Mouse (Mus musculus) left cerebral cortex, adult 18-20 months (tissue): ENCODE measurements around the gene Grpel1. TPM values are rescaled to one million over a fixed set of nuclear protein-coding genes. Genes with fewer than 3 reads are reported as not detected.

Experiments
- DNase-seq, 2 experiments: peaks; one replicate each; pipeline ENCODE4 v3.0.0; 2021 to 2022; ENCODE audit warnings: low spot score in 2 of 2, mixed read lengths in 1 of 2
- total RNA-seq, 2 experiments: library from RNA; stranded (reverse); gene quantifications; 2 replicates each; pipeline ENCODE4 v1.2.3; 2021

Grpel1 gene
- total RNA-seq, 2 experiments from 2014 or later, result 22.8 to 24.0 TPM

GRCm38 (mm10) chr5:36505235-36505634 lies 40.4 kb downstream of the Grpel1 start:
- no peak for DNase-seq

DNA sequence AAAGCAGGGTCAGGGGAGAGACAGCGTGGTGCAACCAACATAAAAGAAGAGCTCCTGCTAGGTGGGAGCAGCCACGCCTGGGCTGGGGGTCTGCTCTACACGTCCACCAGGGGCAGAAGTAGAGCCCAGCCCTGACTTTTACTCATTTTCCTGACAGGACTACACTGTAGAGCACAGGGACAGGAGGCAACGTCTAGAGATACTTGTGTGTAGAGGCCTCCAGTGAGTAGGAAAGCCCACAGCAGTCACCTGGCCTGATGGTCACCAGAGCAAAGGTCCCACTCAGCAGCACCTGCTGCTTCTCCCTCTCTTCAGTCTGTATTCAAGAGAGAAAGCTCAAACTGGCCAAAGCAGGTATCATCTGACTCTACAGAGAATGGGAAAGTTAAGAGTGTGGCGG lies 40.8 kb downstream of the Grpel1 start:
- no peak for DNase-seq

DNA sequence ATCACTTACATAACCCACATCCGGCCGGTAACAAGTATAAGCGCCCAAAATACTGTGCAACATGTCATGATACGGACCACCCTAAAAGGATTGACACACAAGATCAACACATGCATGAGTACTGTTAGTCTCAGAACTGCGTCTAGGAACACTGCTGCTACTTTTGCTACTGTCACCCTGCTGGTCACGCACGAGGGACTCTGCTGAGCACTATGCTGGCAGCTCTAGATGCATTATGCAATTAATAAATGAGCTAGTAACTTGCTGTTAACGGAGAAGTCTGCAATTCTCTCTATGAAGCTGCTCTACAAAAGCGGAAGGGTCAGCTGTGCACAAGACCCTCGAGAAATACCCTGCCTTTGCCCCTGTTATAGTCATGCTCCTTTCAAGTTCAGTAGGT lies 43.6 kb downstream of the Grpel1 start:
- no peak for DNase-seq

GRCm38 (mm10) chr5:36510956-36511355 lies 46.2 kb downstream of the Grpel1 start:
- DNase-seq, result no peak

GRCm38 (mm10) chr5:36515126-36515525 lies 50.3 kb downstream of the Grpel1 start:
- no peak for DNase-seq

DNA sequence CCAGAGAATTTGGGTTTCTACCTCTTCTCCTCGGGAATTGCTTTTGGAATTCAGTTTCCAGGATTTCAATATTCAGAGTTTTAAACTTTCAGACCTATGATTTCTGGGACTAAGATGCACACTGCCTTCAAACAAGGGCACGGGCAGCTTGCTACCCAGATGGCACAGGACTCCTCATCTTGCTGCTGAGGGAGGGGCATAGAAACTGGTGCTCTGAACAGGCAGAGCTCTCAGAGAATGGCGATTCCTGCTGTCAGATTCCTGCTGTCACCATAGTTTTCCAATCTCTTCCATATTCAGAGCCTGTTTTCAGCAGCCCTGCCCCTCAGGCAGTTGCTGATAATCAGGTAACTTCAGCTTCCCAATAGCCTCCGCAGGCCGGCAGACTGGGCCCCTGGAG lies 50.8 kb downstream of the Grpel1 start:
- DNase-seq, result no peak

DNA sequence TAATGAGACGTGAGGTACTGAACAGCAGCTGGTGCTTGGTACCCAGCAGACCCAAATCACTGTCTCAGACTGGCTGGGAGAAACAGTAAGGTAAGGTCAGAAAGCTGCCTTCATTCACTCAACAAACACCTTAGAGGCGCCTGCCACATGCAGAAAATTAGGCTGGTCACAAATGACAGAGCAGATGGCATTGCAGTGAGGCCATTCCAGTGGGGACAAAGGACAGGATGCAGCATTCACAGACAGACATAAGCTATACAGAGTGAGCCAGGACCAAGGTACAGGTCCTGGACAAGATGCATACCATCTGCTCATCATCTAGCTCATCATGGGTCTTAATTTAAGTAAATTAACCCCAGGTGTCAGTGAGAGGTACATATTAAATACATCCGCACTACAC lies 52.8 kb downstream of the Grpel1 start:
- DNase-seq, result no peak

GRCm38 (mm10) chr5:36519751-36520150 lies 55.0 kb downstream of the Grpel1 start:
- no peak for DNase-seq

- DNase-seq, result no peak
These were observed 58.0 kb downstream of the Grpel1 start for GRCm38 (mm10) chr5:36522782-36523181.

GRCm38 (mm10) chr5:36523219-36523703 lies 58.5 kb downstream of the Grpel1 start:
- no peak for DNase-seq

Other genes starting within 250 kb of the Grpel1 start
- 10 to 100 TPM; 33.8 to 34.3 TPM for gene Sorcs2, start 66.9 kb upstream of the Grpel1 start, total RNA-seq
- gene Tada2b, start 19.3 kb downstream of the Grpel1 start, total RNA-seq, result 10 to 100 TPM; 31.5 to 33.8 TPM
- gene Ccdc96, start 19.6 kb downstream of the Grpel1 start, total RNA-seq, result 1 to 10 TPM in 1 of 2 experiments, under 1 TPM in 1; 0.91 to 1.3 TPM
- 10 to 100 TPM; 71.6 to 73.0 TPM for gene Tbc1d14, start 128.3 kb downstream of the Grpel1 start, total RNA-seq
- gene D5Ertd579e, start 231.0 kb downstream of the Grpel1 start, total RNA-seq, result 10 to 100 TPM; 91.9 to 94.7 TPM